Mouse (Mus musculus): Measurements from ENCODE around the gene Phactr3.

GRCm38 (mm10) chr2:178119561-178120355 lies 983 bp downstream of the Phactr3 start:
- TF ChIP-seq POLR2AphosphoS2 (IDR thresholded peaks at IDR 0.05; ENCODE audit: insufficient read length, low read depth) (no peak), MAX (IDR thresholded peaks at IDR 0.05; ENCODE audit: low read depth) (no peak), USF1 (IDR thresholded peaks at IDR 0.05; ENCODE audit: low read depth) (no peak), POLR2A (IDR thresholded peaks at IDR 0.05; ENCODE audit: insufficient read length, low read depth) (no peak)

Measured in myocyte (in vitro differentiated cells).